Mouse (Mus musculus): ENCODE results near the gene Aanat. TPM values are rescaled to one million over a fixed set of nuclear protein-coding genes. Genes with fewer than 3 reads are reported as not detected.

Aanat gene
- total RNA-seq, 2 experiments from 2014 or later = not detected

Other genes starting within 250 kb of the Aanat start
- 10 to 100 TPM; 23.0 to 24.5 TPM for gene Rnf157, start 173.4 kb upstream of the Aanat start, total RNA-seq (2021)
- 10 to 100 TPM; 41.8 to 56.5 TPM for gene Ubald2, start 152.3 kb upstream of the Aanat start, total RNA-seq (2021)
- under 1 TPM in 1 of 2 experiments, not detected in 1; 0.05 TPM for gene Qrich2, start 120.2 kb upstream of the Aanat start, total RNA-seq (2021)
- gene Prpsap1, start 92.2 kb upstream of the Aanat start, total RNA-seq (2021) = 10 to 100 TPM; 12.6 to 14.1 TPM
- gene Sphk1, start 55.5 kb upstream of the Aanat start, total RNA-seq (2021) = 1 to 10 TPM in 1 of 2 experiments, under 1 TPM in 1; 0.35 to 1.4 TPM
- gene Ube2o, start 5.0 kb upstream of the Aanat start, total RNA-seq (2021) = 10 to 100 TPM; 18.4 to 20.4 TPM
- gene Rhbdf2, start 40.6 kb downstream of the Aanat start, total RNA-seq (2021) = 10 to 100 TPM in 1 of 2 experiments, 1 to 10 TPM in 1; 9.4 to 10.2 TPM
- under 1 TPM; 0.46 to 0.74 TPM for gene Prcd, start 67.1 kb downstream of the Aanat start, total RNA-seq (2021)
- 10 to 100 TPM in 1 of 2 experiments, 1 to 10 TPM in 1; 8.4 to 13.6 TPM for gene Cygb, start 67.9 kb downstream of the Aanat start, total RNA-seq (2021)
- gene St6galnac1, start 189.1 kb downstream of the Aanat start, total RNA-seq (2021) = not detected
- gene Mxra7, start 241.6 kb downstream of the Aanat start, total RNA-seq (2021) = 10 to 100 TPM; 11.4 to 12.7 TPM